Mouse (Mus musculus) right cerebral cortex, postnatal 36 days (tissue): ENCODE results near the gene Nmral1.
A peak's percentile ranks its signal among the peaks of the same experiment; 100 is the strongest.
"Not testable (repeated sequence)": the region's sequence is repeated elsewhere in the genome, so short reads cannot be mapped to it uniquely, and the experiment has no call there.

Experiments used
- DNase-seq, 2 experiments: peaks; one replicate each; pipeline ENCODE4 v3.0.0; 2022; ENCODE audit warnings: low spot score in 2 of 2, mixed read lengths in 1 of 2

The Nmral1 gene

GRCm38 (mm10) chr16:4717866-4718265 lies 1.3 kb downstream of the Nmral1 start:
- DNase-seq = no peak

- DNase-seq = no peak
Observed at GRCm38 (mm10) chr16:4713861-4714710, 5.1 kb downstream of the Nmral1 start.

GRCm38 (mm10) chr16:4711173-4711572 lies 8.0 kb downstream of the Nmral1 start:
- DNase-seq = no peak

GRCm38 (mm10) chr16:4705541-4705940 lies 13.6 kb downstream of the Nmral1 start:
- DNase-seq = no peak

GRCm38 (mm10) chr16:4702646-4703045 lies 16.5 kb downstream of the Nmral1 start:
- no peak for DNase-seq

- no peak for DNase-seq
Observed at GRCm38 (mm10) chr16:4701211-4701610, 17.9 kb downstream of the Nmral1 start.

- DNase-seq = not testable (repeated sequence)
Observed at GRCm38 (mm10) chr16:4689371-4689770, 29.8 kb downstream of the Nmral1 start.

- no peak for DNase-seq
Observed at GRCm38 (mm10) chr16:4684457-4684791, 34.7 kb downstream of the Nmral1 start.

GRCm38 (mm10) chr16:4683581-4684456 lies 35.3 kb downstream of the Nmral1 start:
- peak; percentile 92 for DNase-seq

GRCm38 (mm10) chr16:4683193-4683580 lies 36.0 kb downstream of the Nmral1 start:
- DNase-seq = no peak

GRCm38 (mm10) chr16:4682628-4683179 lies 36.5 kb downstream of the Nmral1 start:
- DNase-seq = no peak

GRCm38 (mm10) chr16:4680922-4681455 lies 38.2 kb downstream of the Nmral1 start:
- not testable (repeated sequence) for DNase-seq

- DNase-seq = peak; percentile 85 to 89
Observed at GRCm38 (mm10) chr16:4679121-4680018, 39.8 kb downstream of the Nmral1 start, which contains the start of gene Coro7. Coro7 (minus strand) TSS chr16:4679777.

- no peak for DNase-seq
Observed at GRCm38 (mm10) chr16:4678080-4678479, 41.1 kb downstream of the Nmral1 start.

- DNase-seq = no peak
Observed at GRCm38 (mm10) chr16:4676836-4677235, 42.3 kb downstream of the Nmral1 start.

GRCm38 (mm10) chr16:4674091-4674490 lies 45.1 kb downstream of the Nmral1 start:
- DNase-seq = no peak

GRCm38 (mm10) chr16:4670317-4670716 lies 48.8 kb downstream of the Nmral1 start:
- no peak for DNase-seq

GRCm38 (mm10) chr16:4667190-4667808 lies 51.9 kb downstream of the Nmral1 start:
- peak; percentile 63 to 72 for DNase-seq

GRCm38 (mm10) chr16:4665726-4666125 lies 53.4 kb downstream of the Nmral1 start:
- no peak for DNase-seq

GRCm38 (mm10) chr16:4663806-4664205 lies 55.4 kb downstream of the Nmral1 start:
- no peak for DNase-seq

- DNase-seq = no peak
Observed at GRCm38 (mm10) chr16:4661605-4662004, 57.6 kb downstream of the Nmral1 start.
